Mouse (Mus musculus): ENCODE data around the gene Dmp1. TPM values are rescaled to one million over a fixed set of nuclear protein-coding genes. Genes with fewer than 3 reads are reported as not detected.

The Dmp1 gene
- polyA plus RNA-seq, 1 experiment from 2014 or later: not detected

DNA sequence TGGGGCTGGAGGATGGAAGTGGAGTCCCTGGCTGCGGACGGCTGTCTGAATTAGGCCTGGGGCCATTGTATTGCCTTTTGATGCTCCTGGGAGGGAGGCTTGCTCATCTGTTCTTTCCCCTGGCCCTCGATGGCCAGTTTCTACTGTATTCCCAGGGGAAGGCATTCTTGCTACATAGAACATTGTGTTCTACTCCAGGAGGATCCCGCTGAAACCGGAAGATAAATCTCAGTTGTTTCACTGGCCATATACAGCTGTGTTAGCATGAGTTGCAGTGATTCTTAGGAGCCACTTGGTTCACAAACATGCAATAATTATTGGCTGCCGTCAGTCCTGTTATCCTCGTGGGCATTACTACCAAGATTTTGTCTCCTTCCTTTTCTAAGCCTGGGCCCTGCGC lies 34.3 kb downstream of the Dmp1 start:
- Histone ChIP-seq H3K4me3 (ENCODE audit: low read depth, low read length) (no peak overlapping the region), H3K27ac (replicated peaks; ENCODE audit: low read depth, low read length) (no peak overlapping the region), H3K27me3 (ENCODE audit: control insufficient read depth, insufficient read depth, low read length) (no peaks in the 10 kb centered on the region), H3K36me3 (ENCODE audit: control insufficient read depth, insufficient read depth, low read length) (no peaks in the 10 kb centered on the region), H3K9me3 (ENCODE audit: control insufficient read depth, low read length) (no peaks in the 10 kb centered on the region), H3K4me1 (ENCODE audit: control insufficient read depth, insufficient read depth, low read length) (no peaks in the 10 kb centered on the region), H3K9ac (ENCODE audit: low read length) (no peak overlapping the region), H3K4me2 (ENCODE audit: low read depth, severe bottlenecking) (no peak overlapping the region)
- DNase-seq (ENCODE audit: low spot score): no peak
- ATAC-seq (ENCODE audit: insufficient number of reproducible peaks, low FRiP score, low TSS enrichment, low read depth): no peak
- WGBS: 82% methylated on average over 8 of the region's 8 CpGs

DNA sequence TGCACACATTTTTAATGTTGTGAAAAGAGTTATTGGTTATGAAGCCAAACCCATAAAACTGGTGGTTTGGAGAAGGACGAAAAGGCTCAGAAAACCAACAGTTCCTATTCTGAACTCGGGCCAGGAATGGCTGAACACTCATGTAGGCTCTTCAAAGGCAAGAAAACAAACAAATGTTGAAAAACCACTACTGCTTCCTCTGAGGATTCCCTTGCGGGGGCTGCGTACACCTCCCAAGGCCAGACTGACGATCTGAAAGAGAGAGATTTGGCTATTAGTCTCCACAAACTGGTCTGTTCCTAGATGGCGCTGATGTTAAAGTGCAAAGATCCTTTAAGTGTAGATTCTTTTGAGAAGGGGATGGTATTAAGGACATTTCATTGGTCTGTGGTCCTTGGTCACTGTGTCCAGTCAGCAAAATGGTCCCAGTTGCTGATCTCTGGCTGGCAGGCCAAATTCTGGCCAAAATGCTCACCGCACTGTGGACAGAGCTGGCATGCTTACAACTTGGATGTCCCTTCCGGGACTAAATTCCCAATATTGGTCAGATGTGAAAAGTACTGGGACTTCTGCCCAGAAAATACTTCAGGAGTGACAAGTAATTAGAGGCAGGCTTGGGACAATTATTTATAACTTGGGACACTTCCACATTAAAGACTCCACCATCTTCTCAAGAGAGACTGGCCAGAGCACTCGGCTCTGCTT lies 37.4 kb downstream of the Dmp1 start:
- no peak for ATAC-seq (ENCODE audit: insufficient number of reproducible peaks, low FRiP score, low TSS enrichment, low read depth)
- DNase-seq (ENCODE audit: low spot score): no peak
- Histone ChIP-seq H3K4me3 (ENCODE audit: low read depth, low read length) (no peak overlapping the region), H3K9ac (ENCODE audit: low read length) (no peak overlapping the region), H3K36me3 (ENCODE audit: control insufficient read depth, insufficient read depth, low read length) (no peaks in the 10 kb centered on the region), H3K4me2 (ENCODE audit: low read depth, severe bottlenecking) (no peak overlapping the region), H3K9me3 (ENCODE audit: control insufficient read depth, low read length) (no peaks in the 10 kb centered on the region), H3K4me1 (ENCODE audit: control insufficient read depth, insufficient read depth, low read length) (no peaks in the 10 kb centered on the region), H3K27ac (replicated peaks; ENCODE audit: low read depth, low read length) (no peak overlapping the region), H3K27me3 (ENCODE audit: control insufficient read depth, insufficient read depth, low read length) (no peaks in the 10 kb centered on the region)
- WGBS: 87% methylated on average over 9 of the region's 9 CpGs

DNA sequence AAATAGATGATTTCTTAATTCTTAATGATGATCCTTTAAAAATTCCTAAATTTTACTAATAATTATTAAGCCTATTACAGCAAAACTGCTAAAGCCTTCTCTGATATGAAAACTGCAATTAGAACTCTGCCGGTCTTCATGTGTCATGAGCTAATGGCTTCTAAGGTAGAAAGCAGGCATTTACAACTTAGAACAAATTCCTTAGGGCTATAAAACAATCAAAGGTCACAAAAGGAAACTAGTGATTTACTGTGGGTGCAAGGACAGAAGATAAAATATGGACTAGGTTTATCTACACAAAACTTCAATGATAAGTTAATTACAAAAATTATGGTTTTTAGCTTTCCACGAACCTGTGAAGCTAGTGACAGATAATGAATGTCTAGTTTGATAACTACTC lies 41.8 kb downstream of the Dmp1 start:
- WGBS: 26% methylated on average over 2 of the region's 2 CpGs
- Histone ChIP-seq H3K4me3 (ENCODE audit: low read depth, low read length) (no peak overlapping the region), H3K36me3 (ENCODE audit: control insufficient read depth, insufficient read depth, low read length) (no peaks in the 10 kb centered on the region), H3K4me2 (ENCODE audit: low read depth, severe bottlenecking) (no peak overlapping the region), H3K9ac (ENCODE audit: low read length) (no peak overlapping the region), H3K27ac (replicated peaks; ENCODE audit: low read depth, low read length) (no peak overlapping the region), H3K4me1 (ENCODE audit: control insufficient read depth, insufficient read depth, low read length) (no peaks in the 10 kb centered on the region), H3K9me3 (ENCODE audit: control insufficient read depth, low read length) (no peaks in the 10 kb centered on the region), H3K27me3 (ENCODE audit: control insufficient read depth, insufficient read depth, low read length) (no peaks in the 10 kb centered on the region)
- no peak for DNase-seq (ENCODE audit: low spot score)
- ATAC-seq (ENCODE audit: insufficient number of reproducible peaks, low FRiP score, low TSS enrichment, low read depth): no peak

- no peak for DNase-seq (ENCODE audit: low spot score)
- H3K27me3 ChIP-seq (ENCODE audit: control insufficient read depth, insufficient read depth, low read length): no peaks in the 10 kb centered on the region
- H3K4me3 ChIP-seq (ENCODE audit: low read depth, low read length): no peak overlapping the region
- H3K9ac ChIP-seq (ENCODE audit: low read length): no peak overlapping the region
- WGBS: 90% methylated on average over 5 of the region's 5 CpGs
- H3K27ac ChIP-seq (replicated peaks; ENCODE audit: low read depth, low read length): no peak overlapping the region
- no peaks in the 10 kb centered on the region for H3K36me3 ChIP-seq (ENCODE audit: control insufficient read depth, insufficient read depth, low read length)
- H3K4me2 ChIP-seq (ENCODE audit: low read depth, severe bottlenecking): no peak overlapping the region
- H3K4me1 ChIP-seq (ENCODE audit: control insufficient read depth, insufficient read depth, low read length): no peaks in the 10 kb centered on the region
- no peaks in the 10 kb centered on the region for H3K9me3 ChIP-seq (ENCODE audit: control insufficient read depth, low read length)
- ATAC-seq (ENCODE audit: insufficient number of reproducible peaks, low FRiP score, low TSS enrichment, low read depth): no peak
These were observed 49.4 kb downstream of the Dmp1 start for GRCm38 (mm10) chr5:104251811-104252210.

DNA sequence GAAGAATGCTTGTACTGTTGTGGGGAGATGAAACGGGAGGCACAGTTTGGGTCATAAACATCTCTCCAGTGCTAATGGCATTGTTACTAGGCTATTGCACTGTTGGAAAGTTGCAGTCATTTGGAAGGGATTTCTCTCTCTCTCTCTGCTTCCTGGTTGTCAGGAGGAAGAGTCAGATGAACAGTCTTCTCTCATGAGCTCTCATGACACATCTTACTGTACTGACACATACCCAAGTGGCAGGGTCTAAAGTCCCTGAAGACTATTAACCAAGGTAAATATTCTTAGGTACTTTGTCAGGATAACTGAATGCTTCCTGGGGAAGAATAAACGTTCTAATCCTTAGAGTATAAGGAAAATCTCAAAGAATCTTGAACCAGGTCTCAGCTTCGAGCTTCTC lies 54.2 kb downstream of the Dmp1 start:
- DNase-seq (ENCODE audit: low spot score) (no peak), ATAC-seq (ENCODE audit: insufficient number of reproducible peaks, low FRiP score, low TSS enrichment, low read depth) (no peak)
- H3K9ac ChIP-seq (ENCODE audit: low read length): no peak overlapping the region
- 72% methylated on average over 3 of the region's 3 CpGs for WGBS
- no peaks in the 10 kb centered on the region for H3K36me3 ChIP-seq (ENCODE audit: control insufficient read depth, insufficient read depth, low read length)
- H3K9me3 ChIP-seq (ENCODE audit: control insufficient read depth, low read length): no peaks in the 10 kb centered on the region
- H3K4me1 ChIP-seq (ENCODE audit: control insufficient read depth, insufficient read depth, low read length): no peaks in the 10 kb centered on the region
- no peak overlapping the region for H3K27ac ChIP-seq (replicated peaks; ENCODE audit: low read depth, low read length)
- no peak overlapping the region for H3K4me2 ChIP-seq (ENCODE audit: low read depth, severe bottlenecking)
- H3K27me3 ChIP-seq (ENCODE audit: control insufficient read depth, insufficient read depth, low read length): no peaks in the 10 kb centered on the region
- no peak overlapping the region for H3K4me3 ChIP-seq (ENCODE audit: low read depth, low read length)

DNA sequence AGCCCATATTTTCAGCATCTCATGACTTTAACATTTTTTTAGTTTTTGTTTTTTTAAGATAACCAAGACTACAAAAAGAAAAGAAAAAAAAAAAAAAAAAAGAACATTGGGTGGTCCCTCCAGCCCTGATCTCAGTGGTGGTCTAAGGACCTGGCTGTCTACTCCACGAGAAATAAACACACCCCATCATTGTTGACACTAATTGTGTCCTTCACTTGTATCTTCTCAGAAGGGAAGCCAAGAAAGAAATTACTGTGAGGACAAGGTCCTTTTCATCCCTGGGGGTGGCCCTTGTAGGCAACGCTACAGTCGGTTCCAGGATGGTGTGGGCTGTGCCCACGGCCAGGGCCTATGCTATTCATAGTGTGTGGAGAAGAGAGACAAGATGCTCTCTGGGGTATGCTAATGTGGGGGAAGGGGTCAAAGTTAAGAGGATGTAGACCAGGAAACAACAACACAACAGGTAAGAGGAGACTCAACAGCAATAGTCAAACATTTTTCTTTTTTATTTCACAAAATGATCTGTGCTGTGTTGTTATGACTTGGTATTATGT lies 59.6 kb downstream of the Dmp1 start:
- WGBS: 85% methylated on average over 4 of the region's 4 CpGs
- Histone ChIP-seq H3K9me3 (ENCODE audit: control insufficient read depth, low read length) (no peaks in the 10 kb centered on the region), H3K27me3 (ENCODE audit: control insufficient read depth, insufficient read depth, low read length) (no peaks in the 10 kb centered on the region), H3K4me2 (ENCODE audit: low read depth, severe bottlenecking) (no peak overlapping the region), H3K9ac (ENCODE audit: low read length) (no peak overlapping the region), H3K4me1 (ENCODE audit: control insufficient read depth, insufficient read depth, low read length) (no peaks in the 10 kb centered on the region), H3K4me3 (ENCODE audit: low read depth, low read length) (no peak overlapping the region), H3K27ac (replicated peaks; ENCODE audit: low read depth, low read length) (no peak overlapping the region), H3K36me3 (ENCODE audit: control insufficient read depth, insufficient read depth, low read length) (no peaks in the 10 kb centered on the region)
- ATAC-seq (ENCODE audit: insufficient number of reproducible peaks, low FRiP score, low TSS enrichment, low read depth) (no peak), DNase-seq (ENCODE audit: low spot score) (no peak)

DNA sequence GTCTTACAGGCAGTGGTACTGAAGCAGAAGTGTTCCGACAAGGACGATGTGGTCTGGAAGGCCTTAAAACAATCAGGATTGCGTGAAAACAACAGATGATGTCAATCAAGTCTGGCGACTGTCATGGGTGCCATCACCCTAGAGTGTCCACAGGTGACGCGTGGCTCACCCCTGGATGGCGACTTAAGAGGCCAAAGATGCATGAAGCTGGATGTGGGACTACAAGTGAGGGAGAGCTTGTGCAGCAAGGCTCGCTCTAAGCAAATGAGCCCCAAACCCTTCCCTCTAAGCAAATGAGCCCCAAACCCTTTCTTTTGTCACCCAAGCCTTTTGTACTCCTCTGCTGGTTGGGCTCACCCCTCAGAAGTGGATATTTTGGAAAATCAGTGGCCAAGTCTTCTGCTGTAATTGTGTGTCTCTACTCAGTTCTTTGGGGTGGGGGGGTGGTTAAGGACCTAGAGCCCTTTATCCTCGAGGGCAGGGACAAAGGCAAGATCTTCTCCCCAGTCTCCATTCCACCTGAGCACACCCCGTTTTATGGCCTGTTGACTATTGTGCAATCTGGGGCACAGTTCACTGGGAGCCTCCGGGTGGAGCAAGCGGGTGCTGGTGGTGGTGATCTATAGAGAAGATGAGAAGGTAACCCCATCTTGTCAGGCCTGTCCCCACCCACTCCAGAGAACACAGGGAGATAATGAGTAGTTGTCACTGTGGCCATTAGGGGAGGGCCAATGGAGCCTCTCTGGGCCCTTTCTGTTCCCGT lies 60.8 kb downstream of the Dmp1 start:
- H3K4me1 ChIP-seq (ENCODE audit: control insufficient read depth, insufficient read depth, low read length): no peaks in the 10 kb centered on the region
- no peak overlapping the region for H3K9ac ChIP-seq (ENCODE audit: low read length)
- ATAC-seq (ENCODE audit: insufficient number of reproducible peaks, low FRiP score, low TSS enrichment, low read depth) (no peak), DNase-seq (ENCODE audit: low spot score) (no peak)
- WGBS: 89% methylated on average over 13 of the region's 13 CpGs
- H3K36me3 ChIP-seq (ENCODE audit: control insufficient read depth, insufficient read depth, low read length): no peaks in the 10 kb centered on the region
- no peak overlapping the region for H3K4me2 ChIP-seq (ENCODE audit: low read depth, severe bottlenecking)
- H3K27me3 ChIP-seq (ENCODE audit: control insufficient read depth, insufficient read depth, low read length): no peaks in the 10 kb centered on the region
- no peaks in the 10 kb centered on the region for H3K9me3 ChIP-seq (ENCODE audit: control insufficient read depth, low read length)
- no peak overlapping the region for H3K4me3 ChIP-seq (ENCODE audit: low read depth, low read length)
- no peak overlapping the region for H3K27ac ChIP-seq (replicated peaks; ENCODE audit: low read depth, low read length)

Data from limb, embryonic 11.5 days (tissue).